Mouse (Mus musculus) ovary, postnatal 14 days (tissue): ENCODE results near the gene Vmn1r55.
"Not testable (repeated sequence)": the region's sequence is repeated elsewhere in the genome, so short reads cannot be mapped to it uniquely, and the experiment has no call there.

ENCODE experiments used
- DNase-seq: peaks from one replicate; pipeline ENCODE4 v3.0.0; 2022; ENCODE audit warnings: low spot score

Vmn1r55 gene

DNA sequence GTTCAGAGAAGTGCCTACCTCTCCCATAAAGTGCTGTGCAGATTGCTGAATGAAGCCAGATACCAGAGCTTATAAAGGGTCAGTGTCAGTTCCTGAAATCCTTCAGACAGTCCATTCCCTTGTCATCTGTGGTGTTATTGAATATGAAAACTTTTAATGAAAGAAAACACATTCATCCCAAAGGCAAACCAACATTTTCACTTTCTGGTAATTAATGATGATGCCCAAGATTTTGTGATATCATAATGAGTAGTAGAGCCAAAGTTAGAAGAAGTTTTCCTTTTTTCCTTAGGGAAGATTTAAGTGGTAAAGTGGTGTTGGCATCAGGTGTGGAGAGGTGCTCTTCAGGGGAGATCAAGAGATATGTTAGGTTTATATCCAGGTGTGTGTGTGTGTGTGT is at the start of gene Vmn1r55:
Vmn1r55 (minus strand) TSS at position 101 of the 400 bp plus-strand sequence.
- not testable (repeated sequence) for DNase-seq

DNA sequence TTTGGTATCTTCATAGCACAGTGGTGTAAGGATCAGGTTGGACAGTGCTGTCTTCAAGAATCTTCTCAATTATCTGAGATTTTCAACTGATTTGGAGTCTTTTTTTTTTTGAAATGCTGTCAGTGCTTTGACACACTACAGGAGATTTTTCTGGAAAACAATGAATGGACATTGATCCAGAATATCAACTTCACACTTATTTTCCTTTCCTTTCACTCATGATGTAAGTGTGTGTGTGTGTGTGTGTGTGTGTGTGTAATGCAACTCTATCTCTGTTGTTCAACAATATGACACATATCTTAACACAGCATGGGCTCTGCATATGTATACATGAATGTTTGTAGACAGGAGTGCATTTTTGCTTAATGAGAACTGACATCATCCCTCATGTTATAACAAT is 47.2 kb upstream of the Vmn1r55 start, which contains the start of gene Vmn1r56:
Vmn1r56 (minus strand) TSS at position 101 of the 400 bp plus-strand sequence.
- not testable (repeated sequence) for DNase-seq

DNA sequence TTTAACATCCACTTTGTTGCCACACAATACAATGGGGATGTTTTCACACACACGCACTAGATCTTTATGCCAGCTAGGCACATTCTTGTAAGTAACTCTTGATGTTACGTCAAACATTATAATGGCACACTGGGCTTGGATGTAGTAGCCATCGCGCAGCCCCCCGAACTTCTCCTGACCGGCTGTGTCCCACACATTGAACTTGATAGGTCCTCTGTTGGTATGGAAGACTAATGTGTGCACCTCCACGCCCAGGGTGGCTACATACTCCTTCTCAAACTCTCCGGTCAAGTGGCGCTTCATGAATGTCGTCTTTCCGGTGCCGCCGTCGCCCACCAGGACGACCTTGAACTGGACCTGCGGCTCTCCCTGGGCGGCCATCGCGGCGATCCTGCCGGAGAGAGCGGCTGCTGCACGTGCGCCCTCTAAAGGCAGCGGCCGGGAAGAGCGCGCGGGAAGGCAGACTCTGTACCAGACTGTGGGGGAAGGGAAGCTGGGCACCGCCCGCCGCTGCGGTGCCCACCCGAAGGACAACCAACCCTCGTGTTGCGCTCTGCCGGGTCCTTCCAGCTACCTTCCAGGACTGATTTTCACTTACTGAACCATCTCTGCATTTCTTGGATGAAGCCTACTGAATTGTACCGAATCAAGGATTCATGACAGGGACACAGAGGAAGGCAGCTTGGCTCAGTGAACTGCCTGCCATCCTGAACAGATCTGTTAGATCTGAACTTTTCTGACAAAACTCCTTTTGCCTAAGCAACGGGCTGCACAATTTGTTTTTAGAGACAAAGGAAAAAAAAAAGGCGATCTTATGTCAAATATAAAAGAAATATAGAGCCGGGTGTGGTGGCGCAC is 23.7 kb downstream of the Vmn1r55 start, which contains the start of gene Rasl2-9:
Rasl2-9 (minus strand) TSS at position 402 of the 858 bp plus-strand sequence.
- peak; percentile 70 for DNase-seq

DNA sequence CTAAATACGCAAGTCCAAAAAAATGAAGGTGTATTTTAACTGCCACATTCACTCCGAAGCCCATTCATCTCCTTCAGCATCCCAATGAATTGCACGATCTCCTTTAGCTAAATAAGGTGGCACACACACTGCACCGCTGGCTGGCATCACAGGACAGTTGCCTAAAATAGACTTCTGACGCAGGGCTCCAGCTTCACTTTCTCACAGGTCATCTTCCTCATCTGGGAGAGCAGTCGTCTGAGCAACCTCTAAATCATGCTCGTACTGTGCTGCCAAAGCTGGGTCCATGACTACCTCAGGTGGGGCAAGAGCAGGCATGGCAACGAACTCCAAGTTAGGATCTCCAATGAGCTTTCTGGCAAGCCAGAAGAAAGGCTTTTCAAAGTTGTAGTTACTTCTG is 24.4 kb downstream of the Vmn1r55 start:
- DNase-seq = no peak

DNA sequence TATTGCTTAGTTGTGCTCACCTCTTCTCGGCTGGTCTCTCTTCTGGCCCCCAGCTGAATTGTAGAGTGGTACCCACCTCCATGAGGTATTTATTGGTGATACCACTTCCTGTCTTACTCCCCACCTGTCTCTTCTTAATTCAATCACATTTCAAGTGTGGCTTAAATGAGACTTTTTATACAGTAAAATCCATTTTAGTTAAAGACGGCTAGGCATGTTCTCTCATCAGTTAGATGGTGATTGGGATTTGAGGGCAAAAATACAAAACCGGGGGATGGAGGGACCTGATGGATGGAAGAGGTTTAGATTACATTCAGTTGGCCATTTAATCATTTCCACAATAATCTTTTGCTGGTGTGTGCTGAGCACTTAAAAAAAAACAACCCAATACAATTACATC is 32.6 kb downstream of the Vmn1r55 start, which contains the start of gene Rfpl4:
Rfpl4 (minus strand) TSS at position 101 of the 400 bp plus-strand sequence.
- no peak for DNase-seq

DNA sequence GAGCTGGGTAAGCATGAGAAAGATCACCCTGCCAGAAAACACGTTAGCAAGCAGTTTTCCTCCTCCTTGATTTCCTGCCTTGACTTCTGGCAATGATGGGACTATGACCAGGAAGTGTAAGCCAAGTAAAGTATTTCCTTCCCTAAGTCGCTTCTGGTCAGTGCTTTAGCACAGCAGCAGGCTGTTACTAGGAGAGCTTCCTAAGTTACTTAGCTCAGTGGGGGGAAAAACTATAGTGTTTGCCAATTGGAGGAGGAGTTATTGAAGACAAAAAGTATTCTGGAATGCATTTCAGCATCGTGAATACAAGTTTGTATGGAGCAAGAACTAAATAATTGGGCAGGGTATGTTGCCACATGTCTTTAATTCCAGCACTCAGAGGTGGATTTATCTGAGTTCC is 36.8 kb downstream of the Vmn1r55 start:
- DNase-seq = no peak

DNA sequence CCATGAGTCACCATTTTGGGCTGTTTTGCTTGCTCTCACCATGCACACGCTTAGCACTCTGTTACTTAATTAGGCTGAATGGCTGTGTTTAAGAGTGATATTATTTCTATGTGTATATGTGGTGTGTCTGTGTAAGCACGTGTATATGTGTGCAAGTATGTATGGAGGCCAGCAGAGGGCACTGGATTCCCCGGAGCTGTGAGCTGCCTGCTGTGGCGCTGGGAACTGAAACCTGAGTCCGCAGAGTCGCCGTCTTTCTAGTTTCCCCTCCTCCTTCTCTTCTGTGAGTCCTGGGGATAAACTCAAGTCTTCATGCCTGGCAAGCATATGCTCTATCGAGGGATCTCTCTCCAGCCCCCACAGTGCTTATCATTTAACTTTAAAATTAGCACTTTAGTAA is 40.2 kb downstream of the Vmn1r55 start:
- DNase-seq = no peak

DNA sequence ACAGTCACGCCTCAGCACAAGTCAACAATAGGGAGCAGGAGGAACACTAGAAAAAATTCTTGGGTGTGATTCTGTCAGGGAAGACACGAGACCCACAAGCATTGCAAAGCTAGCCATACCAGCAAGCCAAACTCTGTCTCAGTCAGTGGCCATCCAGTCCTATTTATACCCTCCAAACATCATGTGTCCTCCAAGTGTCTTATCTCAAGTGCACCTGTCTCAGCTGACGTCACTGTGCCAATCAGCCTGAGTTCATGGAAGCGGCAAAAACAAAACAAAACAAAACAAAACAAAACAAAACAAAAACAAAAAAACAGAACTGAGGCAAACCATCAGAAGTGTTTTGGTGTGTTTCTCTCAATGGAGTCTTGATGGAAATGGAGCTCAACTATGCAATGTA is 41.2 kb downstream of the Vmn1r55 start:
- DNase-seq = no peak

DNA sequence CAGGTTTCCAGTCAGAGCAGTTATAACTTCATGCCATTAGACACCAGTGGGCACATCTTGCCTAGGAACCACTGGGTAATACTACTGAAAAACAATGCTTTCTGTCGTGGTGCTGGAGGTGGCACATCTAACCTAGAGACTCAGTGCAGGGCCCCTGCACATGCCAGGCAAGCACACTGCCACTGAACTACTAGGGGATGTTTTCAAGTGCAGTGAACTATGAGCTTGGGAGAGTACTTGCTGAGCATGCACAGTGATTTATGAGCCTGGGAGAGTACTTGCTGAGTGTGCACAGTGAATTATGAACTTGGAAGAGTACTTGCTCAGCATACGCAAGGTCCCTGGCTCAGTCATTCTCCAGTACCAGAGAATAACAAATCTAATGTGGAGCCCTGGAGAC is 46.9 kb downstream of the Vmn1r55 start:
- no peak for DNase-seq

DNA sequence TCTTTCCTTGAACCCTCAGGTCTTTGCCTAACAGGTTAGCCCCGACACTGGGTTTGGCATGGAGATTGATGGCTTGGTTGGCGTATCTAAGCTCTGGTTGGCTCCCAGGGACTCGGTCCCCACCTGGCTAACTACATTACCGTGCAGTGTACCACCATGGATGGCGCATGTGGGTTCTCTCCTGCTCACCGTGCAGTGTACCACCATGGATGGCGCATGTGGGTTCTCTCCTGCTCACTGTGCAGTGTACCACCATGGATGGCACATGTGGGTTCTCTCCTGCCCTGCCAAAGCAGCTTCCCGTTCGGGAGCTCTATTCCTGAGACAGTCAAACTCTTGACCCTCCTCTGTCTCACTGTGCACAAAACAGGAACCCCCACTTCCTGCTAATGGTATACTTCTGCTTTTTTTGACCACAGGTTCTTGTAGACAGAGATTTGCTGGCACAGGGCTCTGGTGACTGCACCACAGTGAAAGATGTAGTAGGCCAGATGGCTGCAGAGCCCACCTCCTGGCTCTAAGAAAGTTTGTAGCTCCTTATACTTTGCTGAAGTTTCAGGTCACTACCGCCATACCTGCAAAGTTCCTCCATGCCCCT is 48.3 kb downstream of the Vmn1r55 start:
- no peak for DNase-seq

DNA sequence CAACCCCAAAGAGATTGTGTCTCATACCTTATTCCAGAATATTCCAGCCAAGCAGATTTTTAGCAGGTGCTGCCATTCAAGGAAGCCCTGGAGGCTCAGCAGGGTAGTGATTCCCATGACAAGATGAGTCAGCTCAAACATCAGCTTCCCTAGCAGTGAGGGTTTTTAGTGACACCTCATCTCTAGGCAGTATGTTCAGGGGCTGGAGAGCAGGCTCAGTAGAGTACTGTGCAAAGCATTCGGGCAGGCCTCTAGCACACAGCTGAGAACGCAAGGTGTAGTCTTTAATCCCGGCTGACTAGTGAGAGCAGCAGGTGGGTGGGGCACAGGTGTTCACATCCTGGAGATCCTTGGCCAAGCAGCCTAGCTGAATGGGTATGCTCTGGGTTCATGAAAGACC is 49.7 kb downstream of the Vmn1r55 start:
- DNase-seq = no peak

DNA sequence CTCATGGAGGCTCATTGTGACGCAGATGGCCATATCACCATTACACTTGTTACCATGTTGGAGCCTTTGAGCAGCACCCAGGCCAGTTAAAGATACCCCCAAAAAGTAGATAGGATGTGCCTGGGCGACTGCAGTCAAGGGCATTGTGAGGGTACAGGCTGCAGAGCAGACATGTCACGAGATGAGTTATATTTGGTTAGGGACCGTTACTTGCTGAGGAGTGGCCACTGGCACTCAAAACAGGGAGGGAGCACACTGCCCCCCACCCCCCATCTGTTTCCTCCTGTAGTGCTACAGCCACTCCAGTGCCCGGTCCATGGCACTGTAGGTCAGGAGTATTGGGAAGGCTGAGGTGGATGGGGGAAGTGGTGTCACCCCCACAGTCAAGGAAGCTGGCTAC is 50.7 kb downstream of the Vmn1r55 start:
- DNase-seq = no peak

DNA sequence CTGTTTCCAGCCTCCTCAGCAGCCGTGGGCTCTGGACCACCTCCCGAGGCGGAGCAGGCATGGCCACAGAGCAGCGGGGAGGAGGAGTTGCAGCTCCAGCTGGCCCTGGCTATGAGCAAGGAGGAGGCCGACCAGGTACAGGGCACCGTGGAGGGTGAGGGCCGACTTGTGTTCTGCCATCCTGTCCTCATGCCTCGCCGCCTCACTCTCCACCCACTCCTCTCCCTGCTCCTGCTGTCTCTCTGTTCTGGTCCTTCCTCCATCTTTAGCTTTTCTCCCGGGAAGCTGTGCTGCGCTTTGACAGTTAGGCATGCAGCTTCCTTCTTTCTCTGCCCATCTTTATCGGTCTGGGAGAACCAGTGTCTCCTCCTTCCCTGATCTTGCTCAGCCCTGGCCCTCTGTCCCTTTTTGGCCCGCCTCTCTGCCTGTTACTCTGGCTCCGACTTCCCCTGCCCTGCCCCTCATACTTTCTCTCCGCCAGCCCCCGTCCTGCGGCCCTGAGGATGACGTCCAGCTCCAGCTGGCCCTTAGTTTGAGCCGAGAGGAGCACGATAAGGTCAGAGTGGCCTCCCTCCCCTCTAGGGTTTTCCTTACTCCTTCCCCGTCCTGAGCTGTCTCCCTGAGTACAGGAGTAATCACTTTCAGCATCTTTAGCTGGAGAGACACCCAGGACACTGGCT is 56.5 kb downstream of the Vmn1r55 start:
- no peak for DNase-seq

DNA sequence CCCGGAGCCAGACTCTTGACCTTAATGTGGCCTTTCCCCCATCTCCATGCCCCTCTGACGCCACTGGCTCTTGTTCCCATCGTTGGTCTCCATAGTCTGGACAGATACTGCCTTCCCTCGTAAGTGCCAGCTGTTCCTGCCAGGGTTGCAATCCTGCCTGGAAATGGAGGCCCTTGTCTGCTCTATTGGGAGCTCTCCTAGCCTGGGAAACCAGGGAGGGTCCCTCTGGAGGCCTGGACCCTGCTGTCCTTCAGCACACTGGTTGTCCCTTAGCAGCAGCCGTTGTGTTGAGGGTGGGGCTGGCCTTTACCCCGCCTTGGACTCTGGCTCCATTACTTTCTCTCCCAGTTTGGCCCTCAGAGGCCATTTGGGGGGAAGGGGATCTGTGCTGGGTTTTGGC is 57.1 kb downstream of the Vmn1r55 start:
- no peak for DNase-seq

DNA sequence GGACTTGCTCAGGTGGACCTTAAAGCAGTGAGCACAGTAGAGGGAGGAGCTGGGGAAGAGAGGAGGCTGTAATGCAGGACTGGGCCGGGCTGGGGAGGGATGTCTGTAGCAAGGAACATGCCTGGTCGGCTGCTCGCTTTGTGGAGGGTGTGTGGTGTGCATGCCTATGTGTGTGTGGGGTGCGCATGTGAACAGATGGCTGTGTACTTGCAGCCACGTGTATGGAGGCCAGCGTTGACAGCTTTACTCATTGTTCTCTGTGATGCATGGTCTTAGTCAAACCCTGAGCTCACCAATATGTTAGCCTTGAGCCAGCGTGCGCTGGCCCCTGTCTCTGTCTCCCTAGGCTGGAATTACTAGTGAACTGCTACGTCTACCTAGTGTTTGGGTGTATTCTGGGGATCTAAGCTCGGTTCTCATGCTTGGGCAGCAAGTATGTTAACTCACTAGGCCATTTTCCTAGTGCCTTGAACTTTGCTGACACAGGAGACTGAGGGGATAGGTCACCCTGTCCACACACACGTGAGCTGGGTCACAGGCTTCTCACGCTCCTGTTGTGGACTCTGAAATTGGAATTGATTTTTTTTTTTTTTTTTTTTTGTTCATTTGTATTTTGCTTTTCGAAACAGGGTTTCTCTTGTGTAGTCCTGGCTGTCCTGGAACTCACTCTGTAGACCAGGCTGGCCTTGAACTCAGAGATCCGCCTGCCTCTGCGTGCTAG is 58.3 kb downstream of the Vmn1r55 start:
- DNase-seq = no peak

DNA sequence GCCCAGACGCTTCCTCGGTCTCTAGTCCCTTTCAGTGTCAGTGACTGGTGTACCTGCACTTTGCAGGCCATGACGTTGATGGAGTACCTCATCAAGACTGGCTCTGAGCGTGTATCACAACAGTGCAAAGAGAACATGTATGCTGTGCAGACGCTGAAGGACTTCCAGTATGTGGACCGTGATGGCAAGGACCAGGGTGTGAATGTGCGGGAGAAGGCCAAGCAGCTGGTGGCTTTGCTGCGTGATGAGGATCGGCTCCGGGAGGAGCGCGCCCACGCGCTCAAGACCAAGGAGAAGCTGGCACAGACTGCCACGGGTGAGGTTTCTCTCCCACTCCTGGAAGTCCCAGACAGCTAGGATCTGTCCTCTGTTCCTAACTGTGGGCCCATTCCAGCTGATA is 59.6 kb downstream of the Vmn1r55 start:
- no peak for DNase-seq

DNA sequence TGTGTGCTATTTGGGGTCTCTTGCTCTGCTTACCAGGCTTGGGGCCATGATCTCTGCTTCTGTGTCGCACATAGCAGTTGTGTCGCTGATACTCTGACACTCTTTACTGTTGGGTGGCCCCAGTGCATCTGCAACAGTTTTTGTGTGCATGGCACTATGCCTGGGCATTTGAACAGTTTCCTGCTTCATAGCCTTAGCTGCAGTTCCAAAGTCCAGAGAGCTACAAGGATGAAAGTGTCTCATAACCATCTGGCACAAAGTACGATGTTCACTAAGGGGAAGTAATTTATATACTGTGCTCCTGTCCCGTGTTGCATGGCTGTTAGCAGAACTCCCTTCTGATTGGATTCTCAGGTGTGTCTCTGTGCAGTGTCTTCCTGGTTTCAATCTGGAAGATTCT is 61.6 kb downstream of the Vmn1r55 start:
- DNase-seq = no peak

DNA sequence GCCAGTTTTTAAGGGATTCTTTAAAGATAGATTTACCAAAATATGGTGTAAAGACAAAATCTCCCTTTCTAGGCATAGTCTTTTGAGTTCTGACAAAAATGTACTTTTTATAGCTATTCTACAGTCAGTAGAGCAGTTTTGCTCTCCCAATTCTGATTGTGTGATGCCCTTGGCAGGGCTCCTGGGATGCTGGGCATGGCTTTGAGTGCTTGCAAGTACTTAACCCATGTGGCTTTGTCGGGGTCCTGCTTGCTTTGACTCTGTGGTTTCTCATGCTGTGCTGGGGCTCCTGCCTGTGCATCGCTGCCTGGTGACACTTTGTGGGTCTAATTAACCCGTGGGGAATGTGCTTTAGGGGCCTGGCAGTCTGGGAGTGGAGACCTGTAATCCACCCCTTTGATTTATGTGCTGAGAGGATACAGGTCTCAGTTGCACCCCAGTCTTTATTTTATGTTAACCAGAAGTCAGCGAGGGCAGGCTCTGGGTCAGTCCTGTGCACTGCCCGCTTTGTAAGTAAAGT is 62.5 kb downstream of the Vmn1r55 start:
- no peak for DNase-seq

DNA sequence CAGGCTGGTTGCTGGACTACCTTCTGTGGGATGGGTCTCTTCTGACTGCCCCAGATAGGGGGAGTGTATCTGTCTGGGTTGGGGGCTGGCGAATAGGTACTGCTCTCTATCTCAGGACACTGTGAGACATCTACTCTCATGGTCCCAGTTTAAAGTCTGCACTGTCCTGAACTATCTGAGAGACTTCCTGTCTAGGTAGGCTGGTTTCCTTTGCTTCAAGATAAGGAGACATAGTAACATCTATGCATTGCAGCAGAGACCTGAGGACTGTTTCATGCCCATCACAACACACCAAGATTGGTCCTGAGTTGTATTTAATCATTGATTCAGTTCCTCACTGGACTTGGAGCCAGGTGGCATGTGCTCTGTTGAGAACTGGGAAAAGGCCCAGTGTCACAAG is 64.0 kb downstream of the Vmn1r55 start:
- no peak for DNase-seq

DNA sequence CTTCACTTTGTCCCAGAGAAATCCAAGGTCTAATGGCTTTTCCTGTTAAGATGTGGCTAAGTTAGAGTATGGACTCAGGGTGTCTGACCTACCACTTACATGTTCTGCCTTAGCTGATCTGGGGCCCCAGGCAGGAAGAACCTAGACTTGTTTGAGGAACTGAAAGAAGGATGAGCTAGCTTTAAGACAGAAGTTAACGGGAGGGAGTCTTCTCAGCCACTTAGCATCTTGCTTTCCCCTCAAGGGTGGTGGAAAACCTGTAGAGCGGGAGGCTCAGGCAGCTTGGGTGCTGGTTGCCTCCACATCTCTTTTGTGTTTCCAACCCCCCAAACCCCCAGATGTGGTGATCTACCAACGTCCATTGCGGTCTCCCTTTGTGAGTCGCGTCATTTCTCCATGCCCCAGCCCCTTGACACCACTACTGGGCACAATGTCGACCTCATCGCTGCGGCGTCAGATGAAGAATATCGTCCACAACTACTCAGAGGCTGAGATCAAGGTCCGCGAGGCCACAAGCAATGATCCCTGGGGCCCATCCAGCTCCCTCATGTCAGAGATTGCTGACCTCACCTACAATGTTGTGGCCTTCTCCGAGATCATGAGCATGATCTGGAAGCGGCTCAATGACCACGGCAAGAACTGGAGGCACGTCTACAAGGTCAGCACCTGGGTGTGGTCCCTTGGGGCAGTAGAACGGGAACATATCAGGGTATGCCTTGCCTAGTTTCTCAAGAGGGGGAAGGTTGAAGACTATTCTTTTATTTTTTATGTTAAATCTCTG is 66.0 kb downstream of the Vmn1r55 start:
- no peak for DNase-seq

DNA sequence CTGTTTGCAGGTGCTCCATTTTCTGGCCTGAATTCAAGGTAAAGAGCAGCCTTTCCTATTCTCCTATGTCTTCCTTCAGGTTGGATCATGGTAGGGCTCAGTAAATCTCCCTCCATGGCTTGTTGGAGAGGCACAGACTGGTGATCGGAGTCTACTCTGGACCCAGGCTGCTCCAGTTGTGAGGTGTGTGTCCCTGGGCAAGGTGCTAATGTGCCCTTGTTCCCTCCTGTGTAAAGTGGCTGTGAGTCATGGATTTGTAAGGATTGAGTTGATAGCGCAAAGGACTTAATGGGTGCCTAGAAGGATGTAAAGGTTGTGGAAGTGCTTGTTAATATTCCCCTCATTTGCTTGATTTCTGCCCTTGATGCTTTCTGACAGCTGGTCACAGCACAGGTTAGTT is 67.5 kb downstream of the Vmn1r55 start:
- DNase-seq = no peak
